Mouse (Mus musculus): ENCODE measurements around the gene Gm13084.
"Not testable (repeated sequence)": the region's sequence is repeated elsewhere in the genome, so short reads cannot be mapped to it uniquely, and the experiment has no call there.

The Gm13084 gene

GRCm38 (mm10) chr4:143815993-143816392, at the start of gene Gm13084:
Gene Gm13084 (minus strand): TSS chr4:143816093.
- DNase-seq (ENCODE audit: extremely low spot score, low read depth, low spot score): no peak

- not testable (repeated sequence) for DNase-seq (ENCODE audit: extremely low spot score, low read depth, low spot score)
These were observed 30.3 kb upstream of the Gm13084 start, which contains the start of gene Gm13103 for GRCm38 (mm10) chr4:143846197-143846596. Gene Gm13103 (plus strand): TSS chr4:143846497.

GRCm38 (mm10) chr4:143789052-143789451, 26.8 kb downstream of the Gm13084 start, which contains the start of gene Gm13023:
Gene Gm13023 (plus strand): TSS chr4:143789352.
- not testable (repeated sequence) for DNase-seq (ENCODE audit: extremely low spot score, low read depth, low spot score)
